Mouse (Mus musculus): ENCODE results near the gene Gm20517. TPM values are rescaled to one million over a fixed set of nuclear protein-coding genes. Genes with fewer than 3 reads are reported as not detected.

Gm20517 gene
- polyA plus RNA-seq, 1 experiment, result 2.5 TPM

- no peak overlapping the region for H3K27ac ChIP-seq (ENCODE audit: insufficient read depth, low read length)
Observed at GRCm38 (mm10) chr17:47574830-47575229, 36.6 kb upstream of the Gm20517 start.

GRCm38 (mm10) chr17:47578655-47579054, 32.7 kb upstream of the Gm20517 start:
- TF ChIP-seq POLR2A (IDR thresholded peaks at IDR 0.05; ENCODE audit: low read depth, low read length), result no peak
- TF ChIP-seq CTCF (IDR thresholded peaks at IDR 0.05; ENCODE audit: borderline replicate concordance, insufficient read depth, low read length), result no peak
- Histone ChIP-seq H3K27ac (ENCODE audit: insufficient read depth, low read length) (no peak overlapping the region), H3K4me3 (ENCODE audit: insufficient read depth, low read length) (no peak overlapping the region), H3K4me1 (ENCODE audit: control insufficient read depth, insufficient read depth, low read length) (no peaks in the 10 kb centered on the region)

More at GRCm38 (mm10) chr17:47574830-47575229, 36.6 kb upstream of the Gm20517 start:
- TF ChIP-seq CTCF (IDR thresholded peaks at IDR 0.05; ENCODE audit: borderline replicate concordance, insufficient read depth, low read length), result no peak
- no peak for TF ChIP-seq POLR2A (IDR thresholded peaks at IDR 0.05; ENCODE audit: low read depth, low read length)
- Histone ChIP-seq H3K4me1 (ENCODE audit: control insufficient read depth, insufficient read depth, low read length) (no peaks in the 10 kb centered on the region), H3K4me3 (ENCODE audit: insufficient read depth, low read length) (no peak overlapping the region)

- Histone ChIP-seq H3K27ac (ENCODE audit: insufficient read depth, low read length) (no peak overlapping the region), H3K4me1 (ENCODE audit: control insufficient read depth, insufficient read depth, low read length) (no peaks in the 10 kb centered on the region), H3K4me3 (ENCODE audit: insufficient read depth, low read length) (no peak overlapping the region)
- TF ChIP-seq POLR2A (IDR thresholded peaks at IDR 0.05; ENCODE audit: low read depth, low read length), result no peak
- no peak for TF ChIP-seq CTCF (IDR thresholded peaks at IDR 0.05; ENCODE audit: borderline replicate concordance, insufficient read depth, low read length)
Observed at GRCm38 (mm10) chr17:47580962-47581361, 30.4 kb upstream of the Gm20517 start.

GRCm38 (mm10) chr17:47588517-47588916, 22.9 kb upstream of the Gm20517 start:
- Histone ChIP-seq H3K4me1 (ENCODE audit: control insufficient read depth, insufficient read depth, low read length) (peaks cover 3% of the 10 kb centered on the region; the same call in 1 of the 2 replicates), H3K4me3 (ENCODE audit: insufficient read depth, low read length) (no peak overlapping the region), H3K27ac (ENCODE audit: insufficient read depth, low read length) (no peak overlapping the region)
- TF ChIP-seq CTCF (IDR thresholded peaks at IDR 0.05; ENCODE audit: borderline replicate concordance, insufficient read depth, low read length) (no peak), POLR2A (IDR thresholded peaks at IDR 0.05; ENCODE audit: low read depth, low read length) (no peak)

- Histone ChIP-seq H3K4me1 (ENCODE audit: control insufficient read depth, insufficient read depth, low read length) (peaks cover 3% of the 10 kb centered on the region; the same call in 1 of the 2 replicates), H3K4me3 (ENCODE audit: insufficient read depth, low read length) (no peak overlapping the region), H3K27ac (ENCODE audit: insufficient read depth, low read length) (no peak overlapping the region)
- TF ChIP-seq CTCF (IDR thresholded peaks at IDR 0.05; ENCODE audit: borderline replicate concordance, insufficient read depth, low read length) (no peak), POLR2A (IDR thresholded peaks at IDR 0.05; ENCODE audit: low read depth, low read length) (no peak)
Observed at GRCm38 (mm10) chr17:47591073-47591472, 20.3 kb upstream of the Gm20517 start.

- peak overlapping the region; percentile 83 for H3K4me3 ChIP-seq (ENCODE audit: insufficient read depth, low read length)
- peak overlapping the region; percentile 83 for H3K27ac ChIP-seq (ENCODE audit: insufficient read depth, low read length)
- no peak for TF ChIP-seq CTCF (IDR thresholded peaks at IDR 0.05; ENCODE audit: borderline replicate concordance, insufficient read depth, low read length)
- peak; percentile 61 for TF ChIP-seq POLR2A (IDR thresholded peaks at IDR 0.05; ENCODE audit: low read depth, low read length)
- H3K4me1 ChIP-seq (ENCODE audit: control insufficient read depth, insufficient read depth, low read length), result peaks cover 10% of the 10 kb centered on the region
Observed at GRCm38 (mm10) chr17:47593215-47593853, 18.1 kb upstream of the Gm20517 start.

- Histone ChIP-seq H3K4me3 (ENCODE audit: insufficient read depth, low read length) (peak overlapping the region; percentile 83), H3K27ac (ENCODE audit: insufficient read depth, low read length) (peak overlapping the region; percentile 83), H3K4me1 (ENCODE audit: control insufficient read depth, insufficient read depth, low read length) (peaks cover 10% of the 10 kb centered on the region)
- no peak for TF ChIP-seq CTCF (IDR thresholded peaks at IDR 0.05; ENCODE audit: borderline replicate concordance, insufficient read depth, low read length)
- no peak for TF ChIP-seq POLR2A (IDR thresholded peaks at IDR 0.05; ENCODE audit: low read depth, low read length)
Observed at GRCm38 (mm10) chr17:47593854-47594182, 17.6 kb upstream of the Gm20517 start.

GRCm38 (mm10) chr17:47594183-47594968, 17.0 kb upstream of the Gm20517 start:
- TF ChIP-seq CTCF (IDR thresholded peaks at IDR 0.05; ENCODE audit: borderline replicate concordance, insufficient read depth, low read length) (no peak), POLR2A (IDR thresholded peaks at IDR 0.05; ENCODE audit: low read depth, low read length) (peak; percentile 56; the same call in 1 of the 2 replicates)
- H3K27ac ChIP-seq (ENCODE audit: insufficient read depth, low read length), result peak overlapping the region; percentile 83
- peaks cover 10% of the 10 kb centered on the region for H3K4me1 ChIP-seq (ENCODE audit: control insufficient read depth, insufficient read depth, low read length)
- peak overlapping the region; percentile 83 for H3K4me3 ChIP-seq (ENCODE audit: insufficient read depth, low read length)

- Histone ChIP-seq H3K4me3 (ENCODE audit: insufficient read depth, low read length) (peak overlapping the region; percentile 83), H3K27ac (ENCODE audit: insufficient read depth, low read length) (peak overlapping the region; percentile 92), H3K4me1 (ENCODE audit: control insufficient read depth, insufficient read depth, low read length) (peaks cover 10% of the 10 kb centered on the region)
- no peak for TF ChIP-seq CTCF (IDR thresholded peaks at IDR 0.05; ENCODE audit: borderline replicate concordance, insufficient read depth, low read length)
- no peak for TF ChIP-seq POLR2A (IDR thresholded peaks at IDR 0.05; ENCODE audit: low read depth, low read length)
Observed at GRCm38 (mm10) chr17:47594969-47595247, 16.5 kb upstream of the Gm20517 start.

Data from embryonic fibroblast, embryonic 13.5 days (primary cell).